Mouse (Mus musculus): Measurements from ENCODE around the gene Slit3.

Gene Slit3

DNA sequence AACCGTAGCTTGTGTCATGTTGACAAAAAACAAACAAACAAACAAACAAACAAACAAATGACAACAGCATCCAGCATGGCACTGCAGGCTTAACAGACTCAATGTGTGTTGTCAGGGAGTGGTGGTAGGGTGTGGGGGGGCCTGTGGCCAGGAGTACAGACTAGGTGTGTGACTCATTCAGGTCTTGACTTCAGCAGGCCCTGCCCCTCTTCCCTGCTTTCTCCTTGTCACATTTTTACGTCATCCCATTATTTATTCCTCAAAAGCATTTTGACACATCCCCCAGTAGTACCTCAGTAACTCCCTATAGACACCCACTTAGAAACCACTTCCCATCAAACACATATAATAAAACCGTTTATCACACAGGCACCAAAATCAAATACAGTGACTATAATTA is 450.9 kb downstream of the Slit3 start:
- DNase-seq (ENCODE audit: low read depth, low spot score) = no peak

GRCm38 (mm10) chr11:35578796-35579195 is 457.8 kb downstream of the Slit3 start:
- DNase-seq (ENCODE audit: low read depth, low spot score) = no peak

- no peak for DNase-seq (ENCODE audit: low read depth, low spot score)
Measured at GRCm38 (mm10) chr11:35582591-35582990, 461.6 kb downstream of the Slit3 start.

GRCm38 (mm10) chr11:35583633-35584032 is 462.6 kb downstream of the Slit3 start:
- DNase-seq (ENCODE audit: low read depth, low spot score) = no peak

GRCm38 (mm10) chr11:35587174-35587959 is 466.3 kb downstream of the Slit3 start:
- no peak for DNase-seq (ENCODE audit: low read depth, low spot score)

- no peak for DNase-seq (ENCODE audit: low read depth, low spot score)
Measured at GRCm38 (mm10) chr11:35589892-35590291, 468.9 kb downstream of the Slit3 start.

- DNase-seq (ENCODE audit: low read depth, low spot score) = no peak
Measured at GRCm38 (mm10) chr11:35593146-35594034, 472.4 kb downstream of the Slit3 start.

DNA sequence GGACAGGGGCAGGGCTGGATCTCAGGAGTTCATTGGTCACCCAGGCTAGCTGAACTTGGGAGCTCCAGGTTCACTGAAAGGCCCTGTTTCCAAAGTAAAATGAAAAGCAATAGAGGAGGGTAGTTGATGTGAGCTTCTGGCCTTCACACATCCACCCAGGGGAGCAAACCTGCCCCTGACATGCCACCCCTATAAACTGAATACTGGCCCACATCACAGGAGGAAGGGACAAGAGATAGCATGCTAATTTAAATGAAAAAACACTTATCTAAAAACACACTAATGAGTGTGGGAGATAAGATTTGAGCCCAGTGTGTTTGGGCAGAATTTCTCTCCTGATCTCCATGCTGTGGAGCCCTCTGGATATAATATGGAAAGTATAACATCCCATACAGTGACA is 475.0 kb downstream of the Slit3 start:
- DNase-seq (ENCODE audit: low read depth, low spot score) = no peak

DNA sequence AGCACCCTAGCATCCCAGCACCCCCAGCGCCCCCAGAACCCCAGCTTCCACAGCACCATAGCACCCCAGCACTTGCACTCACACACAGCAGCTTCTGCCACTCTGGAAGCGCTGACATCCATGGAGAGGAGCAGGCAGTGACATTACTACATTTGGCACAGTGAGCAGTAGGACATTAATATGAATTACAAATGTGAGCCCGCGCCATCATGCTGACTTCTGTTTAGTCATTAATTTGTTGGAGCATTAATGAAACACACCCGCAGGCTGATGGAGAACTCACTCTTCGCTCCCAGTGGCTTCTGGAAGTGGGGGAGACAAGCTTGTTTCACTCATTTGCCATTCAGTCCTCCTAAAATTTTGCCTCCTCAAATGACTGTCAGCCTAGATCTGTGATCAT is 476.9 kb downstream of the Slit3 start:
- DNase-seq (ENCODE audit: low read depth, low spot score) = no peak

DNA sequence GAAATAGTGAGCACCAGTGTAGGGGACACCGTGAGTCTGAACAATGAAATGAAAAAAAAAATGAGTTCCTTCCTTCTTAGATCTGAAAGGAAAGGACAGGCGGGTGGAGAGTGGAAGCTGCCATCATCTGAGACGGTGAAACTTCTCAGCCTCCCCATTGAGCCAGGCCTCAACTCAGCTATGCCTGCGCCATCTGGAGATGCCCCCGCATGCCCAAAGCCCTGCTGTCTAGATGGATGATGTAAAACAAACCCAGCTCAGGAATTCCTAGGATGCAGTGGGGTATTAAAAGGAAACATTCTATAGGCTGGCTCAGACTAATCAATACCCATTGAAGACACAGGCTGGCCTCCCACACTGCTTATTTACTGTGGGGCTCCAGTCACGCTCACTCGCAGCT is 477.7 kb downstream of the Slit3 start:
- no peak for DNase-seq (ENCODE audit: low read depth, low spot score)

DNA sequence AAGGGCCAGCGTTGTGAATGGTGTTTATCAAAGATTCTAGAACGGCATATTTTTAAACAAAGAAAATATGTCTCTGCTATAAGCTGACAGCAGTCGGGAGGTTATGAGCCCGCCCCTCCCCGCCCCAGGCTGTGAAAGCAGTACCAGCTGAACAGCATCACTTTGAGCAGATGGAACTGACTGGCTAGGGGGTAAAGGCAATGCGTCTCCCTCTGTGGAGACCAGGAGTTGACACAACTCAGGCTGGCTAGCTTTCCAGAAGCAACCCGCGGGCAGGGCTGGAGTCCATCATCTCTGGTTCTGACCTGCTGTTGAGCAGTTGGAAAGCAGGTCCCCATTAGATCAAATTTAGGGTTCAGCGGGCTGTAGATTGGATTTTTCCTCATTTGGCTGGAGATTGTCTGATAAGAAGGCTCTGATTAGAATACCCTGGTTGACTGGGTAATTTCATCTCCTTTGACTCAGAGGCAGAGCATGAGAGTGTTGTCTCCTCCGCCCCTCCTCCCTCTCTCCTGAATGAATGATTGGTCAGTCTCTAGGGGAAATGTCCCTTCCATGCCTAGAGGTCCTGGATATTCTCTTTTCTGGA is 480.7 kb downstream of the Slit3 start:
- DNase-seq (ENCODE audit: low read depth, low spot score) = no peak

DNA sequence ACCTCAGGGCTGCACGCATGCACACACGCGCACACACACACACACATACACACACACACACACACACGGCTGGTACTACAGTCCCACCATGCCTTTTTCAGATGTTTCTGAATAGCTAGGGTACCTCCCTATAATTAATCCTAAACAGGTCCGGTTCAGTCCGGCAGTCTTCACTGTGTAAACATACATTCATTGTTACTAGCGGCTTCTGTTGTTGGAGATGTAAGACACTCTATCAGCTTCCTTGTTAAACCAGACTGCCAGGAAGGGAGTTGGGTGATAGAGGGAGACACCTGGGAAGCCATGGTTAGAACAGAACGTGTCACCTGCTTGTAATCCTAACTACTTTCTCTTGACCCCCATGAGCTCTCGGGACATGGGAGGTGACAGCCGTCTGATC is 481.6 kb downstream of the Slit3 start:
- DNase-seq (ENCODE audit: low read depth, low spot score) = no peak

- DNase-seq (ENCODE audit: low read depth, low spot score) = no peak
Measured at GRCm38 (mm10) chr11:35603946-35604345, 482.9 kb downstream of the Slit3 start.

DNA sequence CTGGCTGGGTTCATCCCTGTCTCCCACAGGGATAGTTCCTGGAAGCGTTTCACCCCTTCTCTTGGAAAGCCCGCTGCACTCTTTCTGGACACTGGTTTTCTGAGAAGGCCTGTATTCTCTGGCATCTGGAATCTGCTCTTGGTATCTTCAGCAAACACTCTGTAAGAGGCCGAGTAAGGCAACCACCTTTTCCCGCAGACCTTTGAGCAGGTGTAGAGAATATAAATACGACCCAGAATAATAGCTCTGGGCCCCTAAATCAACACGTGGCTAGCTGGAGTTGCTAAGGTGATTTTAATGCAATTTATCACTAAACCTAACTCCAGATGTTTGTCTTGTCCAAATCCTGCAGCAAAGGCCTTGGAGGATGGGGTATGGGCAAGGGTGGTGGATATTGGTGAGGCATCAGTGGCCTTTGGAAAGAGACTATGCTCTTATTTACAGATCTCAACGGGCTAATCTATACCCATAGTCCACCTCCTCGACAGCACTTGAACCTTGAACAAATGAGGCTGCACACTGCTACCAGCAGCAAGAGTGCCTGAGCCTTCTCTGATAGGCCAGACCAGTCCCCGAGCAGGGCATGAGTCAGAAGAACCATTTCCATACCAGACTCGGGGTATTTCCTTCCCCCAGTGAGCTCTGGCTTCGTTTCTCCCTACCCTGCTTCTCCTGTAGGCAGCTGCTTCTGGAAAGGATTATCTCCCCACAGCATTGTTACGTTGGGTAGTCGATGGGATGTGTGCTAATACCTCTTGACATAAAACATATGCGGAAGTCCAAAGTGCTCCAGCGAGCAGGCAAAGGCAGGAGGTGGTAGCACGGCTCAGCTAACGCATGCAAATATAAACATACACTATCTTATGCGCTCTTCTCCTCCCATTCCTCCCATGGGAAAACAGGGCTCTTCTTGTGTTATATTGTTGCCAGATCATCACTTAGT is 484.1 kb downstream of the Slit3 start:
- no peak for DNase-seq (ENCODE audit: low read depth, low spot score)

DNA sequence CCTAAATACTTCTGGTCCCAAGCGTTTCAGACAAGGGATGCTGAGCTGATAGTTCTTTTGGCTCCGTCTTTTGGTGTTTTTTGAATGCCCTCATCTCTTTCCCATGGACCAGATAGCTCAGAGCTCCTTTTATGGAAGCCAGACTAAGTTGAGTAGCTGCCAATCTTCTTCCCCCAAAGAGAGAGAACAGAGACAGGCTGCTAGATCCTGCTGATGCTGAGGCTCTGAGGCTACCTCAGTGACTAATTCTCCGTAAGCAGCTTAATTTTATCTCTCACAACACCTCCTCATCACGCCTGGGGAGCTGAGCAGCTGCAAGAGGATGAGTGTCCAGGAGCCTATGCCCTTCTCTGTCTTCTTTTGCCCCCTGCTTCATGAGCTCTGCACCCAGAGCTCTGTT is 486.2 kb downstream of the Slit3 start:
- no peak for DNase-seq (ENCODE audit: low read depth, low spot score)

- DNase-seq (ENCODE audit: low read depth, low spot score) = no peak
Measured at GRCm38 (mm10) chr11:35608794-35609193, 487.8 kb downstream of the Slit3 start.

GRCm38 (mm10) chr11:35612262-35612896 is 491.4 kb downstream of the Slit3 start:
- DNase-seq (ENCODE audit: low read depth, low spot score) = no peak

GRCm38 (mm10) chr11:35614530-35614929 is 493.5 kb downstream of the Slit3 start:
- DNase-seq (ENCODE audit: low read depth, low spot score) = no peak

DNA sequence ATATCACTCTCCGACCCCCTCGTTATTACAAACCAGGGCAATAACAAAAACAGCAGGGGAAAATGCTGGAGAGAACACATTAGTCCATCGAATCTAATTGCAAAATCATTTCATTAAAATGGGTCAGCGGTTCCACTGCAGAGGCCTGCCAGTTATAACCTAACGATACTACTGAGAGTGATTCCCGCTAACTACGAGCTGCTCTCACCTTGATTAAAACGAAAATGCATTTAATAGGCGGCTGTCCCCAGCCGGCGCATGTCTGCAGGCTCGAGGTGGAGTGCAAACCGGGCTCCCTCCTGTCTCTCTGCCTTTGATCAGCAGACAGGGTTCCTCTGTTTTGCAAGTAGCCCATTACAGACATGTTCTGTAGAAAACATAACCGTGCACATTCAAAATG is 498.4 kb downstream of the Slit3 start:
- DNase-seq (ENCODE audit: low read depth, low spot score) = no peak

DNA sequence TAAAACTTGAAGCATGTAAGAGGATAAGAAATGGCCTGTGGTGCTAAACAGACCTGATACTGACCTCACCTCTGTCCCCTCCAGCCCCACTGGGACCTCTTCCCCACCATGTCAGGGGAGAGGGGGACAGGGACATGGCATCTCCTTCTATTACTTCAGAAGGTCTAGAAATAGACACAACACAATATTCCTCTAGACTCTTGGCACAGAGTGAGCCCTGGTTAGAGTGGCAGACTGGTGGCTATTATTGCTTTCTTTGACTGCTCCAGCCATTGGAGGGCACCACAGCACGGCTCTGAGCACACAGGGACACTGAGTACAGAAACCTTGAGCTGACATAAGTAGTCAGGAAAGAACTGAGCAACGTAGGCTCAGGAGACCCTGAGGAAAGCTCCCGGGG is 501.7 kb downstream of the Slit3 start:
- no peak for DNase-seq (ENCODE audit: low read depth, low spot score)

Measured in mesoderm, embryonic 11.5 days (tissue).